Mouse (Mus musculus) common myeloid progenitor, adult 5-6 weeks (primary cell): ENCODE data around the gene Adamts4. TPM values are rescaled to one million over a fixed set of nuclear protein-coding genes. Genes with fewer than 3 reads are reported as not detected.
"Not testable (repeated sequence)": the region's sequence is repeated elsewhere in the genome, so short reads cannot be mapped to it uniquely, and the experiment has no call there.

Experiments used
- ATAC-seq: replicated peaks from 2 replicates; pipeline ENCODE4 v1.8.0; 2016; ENCODE audit warnings: low read depth, mild to moderate bottlenecking, moderate TSS enrichment, inconsistent platforms; ENCODE audit not compliant: poor library complexity, severe bottlenecking
- total RNA-seq: library from RNA; stranded (forward); fragments of 200-1000, 187-1606 nt; gene quantifications from 2 replicates; pipeline ENCODE4 v1.2.3, GENCODE M21; 2017

Gene Adamts4
- total RNA-seq, 1 experiment from 2014 or later, result not detected

- no peak for ATAC-seq
These were observed 43.1 kb downstream of the Adamts4 start for GRCm38 (mm10) chr1:171293351-171293750.

GRCm38 (mm10) chr1:171293906-171294297 lies 43.7 kb downstream of the Adamts4 start:
- ATAC-seq, result no peak

- peak; percentile 99 for ATAC-seq
These were observed 44.3 kb downstream of the Adamts4 start, which contains the start of gene Ufc1 for GRCm38 (mm10) chr1:171294298-171295062. Gene Ufc1 (minus strand): TSS chr1:171295024.

- ATAC-seq, result no peak
These were observed 44.8 kb downstream of the Adamts4 start for GRCm38 (mm10) chr1:171295063-171295402.

GRCm38 (mm10) chr1:171298226-171298625 lies 48.0 kb downstream of the Adamts4 start:
- no peak for ATAC-seq

- ATAC-seq, result not testable (repeated sequence)
These were observed 55.9 kb downstream of the Adamts4 start for GRCm38 (mm10) chr1:171306157-171306556.

- ATAC-seq, result no peak
These were observed 59.1 kb downstream of the Adamts4 start for GRCm38 (mm10) chr1:171309321-171309720.

Other genes starting within 250 kb of the Adamts4 start
- gene Fcgr4, start 231.5 kb upstream of the Adamts4 start, total RNA-seq, result 1.6 TPM in 1 of 2 replicates, not detected in the other
- 7.8 and 15.7 TPM in 2 replicates for gene Fcgr3, start 185.5 kb upstream of the Adamts4 start, total RNA-seq
- 2.1 and 5.3 TPM in 2 replicates for gene Cfap126, start 136.5 kb upstream of the Adamts4 start, total RNA-seq
- 56.9 and 71.9 TPM in 2 replicates for gene Sdhc, start 99.8 kb upstream of the Adamts4 start, total RNA-seq
- not detected in 2 replicates for gene Mpz, start 99.7 kb upstream of the Adamts4 start, total RNA-seq
- 11.2 and 11.8 TPM in 2 replicates for gene Pcp4l1, start 54.2 kb upstream of the Adamts4 start, total RNA-seq
- 0.32 TPM in 1 of 2 replicates, not detected in the other for gene Nr1i3, start 36.5 kb upstream of the Adamts4 start, total RNA-seq
- 19.0 and 21.5 TPM in 2 replicates for gene Tomm40l, start 27.9 kb upstream of the Adamts4 start, total RNA-seq
- gene Apoa2, start 25.4 kb upstream of the Adamts4 start, total RNA-seq, result 3.7 TPM in 1 of 2 replicates, not detected in the other
- 58.4 and 94.7 TPM in 2 replicates for gene Fcer1g, start 16.1 kb upstream of the Adamts4 start, total RNA-seq
- gene Ndufs2, start 967 bp downstream of the Adamts4 start, total RNA-seq, result 198 and 334 TPM in 2 replicates
- gene B4galt3, start 19.9 kb downstream of the Adamts4 start, total RNA-seq, result 11.0 and 32.0 TPM in 2 replicates
- 17.7 and 18.0 TPM in 2 replicates for gene Ppox, start 30.8 kb downstream of the Adamts4 start, total RNA-seq
- gene Usp21, start 37.6 kb downstream of the Adamts4 start, total RNA-seq, result 9.9 and 15.7 TPM in 2 replicates
- gene Ufc1, start 44.6 kb downstream of the Adamts4 start, total RNA-seq, result 45.7 and 81.9 TPM in 2 replicates
- gene Dedd, start 78.7 kb downstream of the Adamts4 start, total RNA-seq, result 16.4 and 25.8 TPM in 2 replicates
- 43.4 and 49.3 TPM in 2 replicates for gene Nit1, start 95.2 kb downstream of the Adamts4 start, total RNA-seq
- gene Pfdn2, start 95.2 kb downstream of the Adamts4 start, total RNA-seq, result 37.2 and 65.3 TPM in 2 replicates
- 1.1 and 3.9 TPM in 2 replicates for gene Klhdc9, start 110.4 kb downstream of the Adamts4 start, total RNA-seq
- 2.3 and 2.4 TPM in 2 replicates for gene Nectin4, start 119.7 kb downstream of the Adamts4 start, total RNA-seq
- gene Arhgap30, start 138.5 kb downstream of the Adamts4 start, total RNA-seq, result 63.0 and 77.8 TPM in 2 replicates
- 47.1 and 48.6 TPM in 2 replicates for gene Usf1, start 160.9 kb downstream of the Adamts4 start, total RNA-seq
- gene Tstd1, start 168.5 kb downstream of the Adamts4 start, total RNA-seq, result 0.18 and 1.2 TPM in 2 replicates
- 1.1 and 5.4 TPM in 2 replicates for gene F11r, start 187.1 kb downstream of the Adamts4 start, total RNA-seq